Mouse (Mus musculus): ENCODE measurements at regions not wholly inside any gene's neighbourhood (a gene's known extent, or its start where the extent isn't known, plus 50 kb on each side); places are given as distances from the start of the nearest gene placed in this dataset.

GRCm38 (mm10) chr13:83450820-83451219 lies 53.0 kb upstream of the Mef2c start:
- peak; percentile 25 for DNase-seq
- no peak for ATAC-seq
- H3K4me2 ChIP-seq (ENCODE audit: low read depth) = no peak overlapping the region
- H3K27ac ChIP-seq (ENCODE audit: low read depth, low read length) = no peak overlapping the region
- H3K4me1 ChIP-seq (ENCODE audit: insufficient read depth) = no peaks in the 10 kb centered on the region
- no peak overlapping the region for H3K9ac ChIP-seq
- H3K4me3 ChIP-seq (ENCODE audit: low read depth, low read length) = no peak overlapping the region
- H3K9me3 ChIP-seq (ENCODE audit: low read length) = no peaks in the 10 kb centered on the region
- no peaks in the 10 kb centered on the region for H3K27me3 ChIP-seq (ENCODE audit: insufficient read depth, low read length)
- H3K36me3 ChIP-seq (ENCODE audit: insufficient read depth) = no peaks in the 10 kb centered on the region
- no peak for TF ChIP-seq CTCF (IDR thresholded peaks at IDR 0.05; ENCODE audit: low read depth)

- WGBS = 79% methylated on average over 4 of the region's 4 CpGs
- Histone ChIP-seq H3K4me1 (ENCODE audit: insufficient read depth) (no peaks in the 10 kb centered on the region), H3K27ac (ENCODE audit: low read depth, low read length) (no peak overlapping the region), H3K36me3 (ENCODE audit: insufficient read depth) (no peaks in the 10 kb centered on the region), H3K4me3 (ENCODE audit: low read depth, low read length) (no peak overlapping the region), H3K9me3 (ENCODE audit: low read length) (no peaks in the 10 kb centered on the region), H3K9ac (no peak overlapping the region), H3K27me3 (ENCODE audit: insufficient read depth, low read length) (no peaks in the 10 kb centered on the region), H3K4me2 (ENCODE audit: low read depth) (no peak overlapping the region)
- ATAC-seq (no peak), DNase-seq (no peak)
- no peak for TF ChIP-seq CTCF (IDR thresholded peaks at IDR 0.05; ENCODE audit: low read depth)
Observed at GRCm38 (mm10) chr13:83452987-83453386, 50.8 kb upstream of the Mef2c start.

Data from forebrain, postnatal 0 days (tissue).